ENCODE assay signal across 8 mouse cellular contexts in genomic region chr17:26715271-26715758, GRCm38 (mm10). TPM values are rescaled to one million over a fixed set of nuclear protein-coding genes. Genes with fewer than 3 reads are reported as not detected.
DNase-seq lines count a peak whose midpoint lies in the region; ATAC-seq lines count a peak whose summit lies in the region.

Gene Crebrf, plus strand, starts transcription at chr17:26715650.

- WGBS in intestine, embryonic 14.5 days: under 1% methylated on average over 41 of the region's 41 CpGs

- peak within 1 kb of the TSS; percentile 72 for H3K9ac ChIP-seq in intestine, embryonic 14.5 days (ENCODE audit: low read length)

- peaks cover 8% of the 10 kb centered on the region for H3K4me1 ChIP-seq in intestine, embryonic 14.5 days (replicated peaks; ENCODE audit: control insufficient read depth, insufficient read depth, low read length)

- no peaks in the 10 kb centered on the region for H3K9me3 ChIP-seq in intestine, embryonic 14.5 days (ENCODE audit: control insufficient read depth, low read length)

- ATAC-seq in intestine, embryonic 14.5 days (replicated peaks; ENCODE audit: low FRiP score, low TSS enrichment, low read depth): peak; percentile 77

- intact Hi-C loops in left cerebral cortex, postnatal 14 days (cut with DNase I): loop anchor here (5.0 kb wide), 2 partner anchors 38 to 57 kb away; no protein-coding TSS in a partner anchor

- H3K4me3 ChIP-seq in intestine, embryonic 14.5 days (ENCODE audit: low read depth, low read length): peak within 1 kb of the TSS; percentile 86

- peak within 1 kb of the TSS; percentile 73 for H3K27ac ChIP-seq in intestine, embryonic 14.5 days (ENCODE audit: low read depth)

- peak within 1 kb of the TSS; percentile 79 for H3K4me2 ChIP-seq in intestine, embryonic 14.5 days (ENCODE audit: low read length)

- peak; percentile 96 for DNase-seq in adrenal gland, adult 18-20 months (ENCODE audit: low spot score in 2 of 2)
- peak; percentile 99 for DNase-seq in embryo, embryonic 11 days
- peak; percentile 99 for DNase-seq in gastrocnemius, postnatal 25 days
- peak; percentile 96 for DNase-seq in intestine, embryonic 14.5 days (ENCODE audit: low spot score)
- DNase-seq in left cerebral cortex, postnatal 14 days (ENCODE audit: low spot score in 2 of 2): peak; percentile 99
- DNase-seq in mesoderm, embryonic 11.5 days (ENCODE audit: low read depth, low spot score): peak; percentile 97
- peak; percentile 98 for DNase-seq in right cerebral cortex, postnatal 36 days (ENCODE audit: low spot score in 2 of 2)
- DNase-seq in yolk sac, embryonic 10.5 days (ENCODE audit: low spot score): peak; percentile 98

- no peaks in the 10 kb centered on the region for H3K36me3 ChIP-seq in intestine, embryonic 14.5 days (ENCODE audit: control insufficient read depth, insufficient read depth, low read length)

- H3K27me3 ChIP-seq in intestine, embryonic 14.5 days (replicated peaks; ENCODE audit: control insufficient read depth, insufficient read depth, low read length): no peaks in the 10 kb centered on the region

RNA-seq across cellular contexts. Expression of gene Crebrf, which starts in this region (rescaled TPM):
- 10 to 100 TPM; 60.9 to 62.2 TPM for total RNA-seq in adrenal gland, adult 18-20 months (2021)
- 10 to 100 TPM; 21.7 to 24.0 TPM for total RNA-seq in gastrocnemius, postnatal 25 days (2021)
- 8.1 and 8.5 TPM in 2 replicates for polyA plus RNA-seq in intestine, embryonic 14.5 days (2014; fragmentation: Nextera tagmentation; extraction: Ambion mirVana)
- total RNA-seq in left cerebral cortex, postnatal 14 days (2021): 10 to 100 TPM; 34.8 to 35.6 TPM

Comparison
In these comparisons a context has a peak if more than half of its experiments do, and no peak if none do; other contexts are left out.
1. Peak in every context shown above with its lines: DNase-seq, ATAC-seq, H3K4me3 ChIP-seq and H3K27ac ChIP-seq.